Mouse (Mus musculus) cerebellum, postnatal 10 days (tissue): ENCODE data around the gene Blnk.

Source experiments
- DNase-seq, 2 experiments: peaks; one replicate each; pipeline ENCODE4 v3.0.0; 2021; ENCODE audit warnings: mixed read lengths in 2 of 2

Blnk gene

GRCm38 (mm10) chr19:40998469-40999170 lies 4.3 kb upstream of the Blnk start:
- no peak for DNase-seq

GRCm38 (mm10) chr19:40996722-40997121 lies 2.4 kb upstream of the Blnk start:
- DNase-seq = no peak

- DNase-seq = peak; percentile 66 to 72
Observed at GRCm38 (mm10) chr19:40995449-40996401, 1.4 kb upstream of the Blnk start.

- no peak for DNase-seq
Observed at GRCm38 (mm10) chr19:40994911-40995310, 576 bp upstream of the Blnk start.

GRCm38 (mm10) chr19:40993356-40993755 lies 979 bp downstream of the Blnk start:
- DNase-seq = no peak

GRCm38 (mm10) chr19:40992517-40993044 lies 1.8 kb downstream of the Blnk start:
- peak; percentile 13 to 14 for DNase-seq

- no peak for DNase-seq
Observed at GRCm38 (mm10) chr19:40992096-40992495, 2.2 kb downstream of the Blnk start.

GRCm38 (mm10) chr19:40991626-40992025 lies 2.7 kb downstream of the Blnk start:
- DNase-seq = no peak

- no peak for DNase-seq
Observed at GRCm38 (mm10) chr19:40990781-40991343, 3.5 kb downstream of the Blnk start.

GRCm38 (mm10) chr19:40989961-40990600 lies 4.3 kb downstream of the Blnk start:
- no peak for DNase-seq

GRCm38 (mm10) chr19:40988856-40989255 lies 5.5 kb downstream of the Blnk start:
- DNase-seq = no peak

- DNase-seq = no peak
Observed at GRCm38 (mm10) chr19:40984536-40984935, 9.8 kb downstream of the Blnk start.

GRCm38 (mm10) chr19:40980671-40981070 lies 13.7 kb downstream of the Blnk start:
- DNase-seq = no peak

- no peak for DNase-seq
Observed at GRCm38 (mm10) chr19:40978026-40978425, 16.3 kb downstream of the Blnk start.

GRCm38 (mm10) chr19:40976946-40977917 lies 17.1 kb downstream of the Blnk start:
- DNase-seq = no peak

GRCm38 (mm10) chr19:40971273-40971914 lies 22.9 kb downstream of the Blnk start:
- no peak for DNase-seq

- no peak for DNase-seq
Observed at GRCm38 (mm10) chr19:40970775-40971174, 23.6 kb downstream of the Blnk start.

- DNase-seq = no peak
Observed at GRCm38 (mm10) chr19:40970301-40970700, 24.0 kb downstream of the Blnk start.

GRCm38 (mm10) chr19:40964936-40965850 lies 29.1 kb downstream of the Blnk start:
- DNase-seq = no peak

GRCm38 (mm10) chr19:40964367-40964891 lies 29.9 kb downstream of the Blnk start:
- no peak for DNase-seq
